Mouse (Mus musculus) hindbrain, postnatal 0 days (tissue): ENCODE measurements around the gene Gm7361. TPM values are rescaled to one million over a fixed set of nuclear protein-coding genes. Genes with fewer than 3 reads are reported as not detected.
A peak's percentile ranks its signal among the peaks of the same experiment; 100 is the strongest.
"Not testable (repeated sequence)": the region's sequence is repeated elsewhere in the genome, so short reads cannot be mapped to it uniquely, and the experiment has no call there.

Experiments used
- ATAC-seq: fragments of 200-750 bp; cut with Nextera tagmentation; 2 replicates; pipeline ENCODE4 v1.8.0; 2017; ENCODE audit warnings: mild to moderate bottlenecking, moderate TSS enrichment, moderate library complexity
- DNase-seq: peaks from one replicate; pipeline ENCODE4 v3.0.0-alpha.2; 2015; ENCODE audit warnings: low spot score
- H3K27ac ChIP-seq: fragments of 300-500 bp; sonication (generic); 2 replicates; pipeline ENCODE4 v1.5.1; 2014; ENCODE audit warnings: mild to moderate bottlenecking
- H3K27me3 ChIP-seq: fragments of 300-500 bp; sonication (generic); 2 replicates; pipeline ENCODE4 v1.6.1; 2014; ENCODE audit warnings: low read length, mixed read lengths; ENCODE audit not compliant: insufficient read depth
- H3K36me3 ChIP-seq: fragments of 300-500 bp; sonication (generic); 2 replicates; pipeline ENCODE4 v1.6.1; 2014; ENCODE audit warnings: low read length, mixed read lengths; ENCODE audit not compliant: insufficient read depth
- H3K4me1 ChIP-seq: fragments of 300-500 bp; sonication (generic); 2 replicates; pipeline ENCODE4 v1.6.1; 2014; ENCODE audit warnings: antibody characterized with exemption, low read length, mixed read lengths; ENCODE audit not compliant: insufficient read depth
- H3K4me2 ChIP-seq: fragments of 300-500 bp; sonication (generic); 2 replicates; pipeline ENCODE4 v1.6.1; 2014; ENCODE audit warnings: low read depth, mild to moderate bottlenecking, low read length, moderate library complexity, mixed read lengths
- H3K4me3 ChIP-seq: fragments of 300-500 bp; sonication (generic); 2 replicates; pipeline ENCODE4 v1.5.1; 2014; ENCODE audit warnings: low read length
- H3K9ac ChIP-seq: fragments of 300-500 bp; sonication (generic); replicated peaks from 2 replicates; pipeline ENCODE4 v1.6.1; 2014; ENCODE audit warnings: mild to moderate bottlenecking, low read length, moderate library complexity, mixed read lengths
- H3K9me3 ChIP-seq: fragments of 300-500 bp; sonication (generic); 2 replicates; pipeline ENCODE4 v1.6.1; 2016; ENCODE audit warnings: low read length, mixed read lengths
- CTCF ChIP-seq: IDR thresholded peaks from 2 replicates; pipeline ENCODE4 v1.5.1; 2016; ENCODE audit warnings: antibody characterized with exemption, control low read depth, low read depth
- WGBS: fragments of 180-500 bp; shearing (Covaris S2); extraction: QIAGEN DNeasy Blood & Tissue Kit; methylation state at CpG from one replicate; pipeline ENCODE4 v1.1.7; 2014; 5-methylcytosine and 5-hydroxymethylcytosine counted together
- polyA plus RNA-seq: library from polyadenylated mRNA; unstranded; fragments of >200 nt; fragmentation: Nextera tagmentation; extraction: Ambion mirVana; gene quantifications from 2 replicates; pipeline ENCODE4 v1.2.1, GENCODE M21; 2015
- total RNA-seq: library from RNA; depleted of rRNA; stranded (reverse); fragments of >200 nt; gene quantifications from 2 replicates; pipeline ENCODE4 v1.2.3, GENCODE M21; 2014; rRNA removed

The Gm7361 gene
- total RNA-seq, result 0.40 and 1.2 TPM in 2 replicates
- 0.24 and 0.34 TPM in 2 replicates for polyA plus RNA-seq

- H3K9ac ChIP-seq, DNase-seq, H3K9me3 ChIP-seq, H3K27me3 ChIP-seq, H3K4me2 ChIP-seq, H3K27ac ChIP-seq, H3K36me3 ChIP-seq, H3K4me3 ChIP-seq, H3K4me1 ChIP-seq, ATAC-seq: not testable (repeated sequence)
- WGBS, result 81% methylated on average over 3 of the region's 3 CpGs
Observed at GRCm38 (mm10) chr5:26257391-26257790, at the start of gene Gm7361. Gene Gm7361, plus strand, starts transcription at chr5:26257691.

GRCm38 (mm10) chr5:26211030-26211429 is 46.5 kb upstream of the Gm7361 start:
- TF ChIP-seq CTCF, result no peak
- H3K4me2 ChIP-seq, result no peak overlapping the region
- peak overlapping the region; percentile 36; the same call in 1 of the 2 replicates for H3K27ac ChIP-seq
- WGBS, result 38% methylated on average over 4 of the region's 4 CpGs
- H3K36me3 ChIP-seq, result no peaks in the 10 kb centered on the region
- no peaks in the 10 kb centered on the region for H3K4me1 ChIP-seq
- H3K9ac ChIP-seq, result no peak overlapping the region
- H3K9me3 ChIP-seq, result no peaks in the 10 kb centered on the region
- DNase-seq (peak; percentile 47), ATAC-seq (peak; percentile 47)
- H3K27me3 ChIP-seq, result no peaks in the 10 kb centered on the region
- H3K4me3 ChIP-seq, result no peak overlapping the region

DNA sequence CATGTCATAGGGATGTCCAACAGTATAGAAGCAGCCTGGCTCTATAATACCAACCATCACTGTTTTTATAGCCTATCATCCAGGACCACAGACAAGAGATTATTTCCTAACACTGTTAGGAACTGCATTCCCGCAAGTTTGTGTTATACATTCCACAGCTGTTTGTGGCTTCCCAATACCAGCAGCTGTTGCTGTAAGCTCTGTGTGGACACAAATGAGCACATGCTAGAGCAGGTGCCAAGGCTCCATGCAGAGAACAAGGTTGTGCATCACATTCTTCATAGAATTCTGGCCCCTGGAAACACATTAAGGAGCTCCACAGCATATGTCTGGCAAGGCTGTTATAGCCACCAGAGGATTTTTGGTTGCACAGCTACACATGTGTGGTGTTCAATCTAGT is 35.4 kb upstream of the Gm7361 start:
- Histone ChIP-seq H3K9ac (no peak overlapping the region), H3K4me3 (no peak overlapping the region), H3K9me3 (no peaks in the 10 kb centered on the region), H3K4me2 (no peak overlapping the region), H3K4me1 (no peaks in the 10 kb centered on the region), H3K27ac (no peak overlapping the region), H3K36me3 (no peaks in the 10 kb centered on the region), H3K27me3 (no peaks in the 10 kb centered on the region)
- WGBS, result 82% methylated on average over 1 of the region's 1 CpGs
- ATAC-seq (no peak), DNase-seq (peak; percentile 26)
- TF ChIP-seq CTCF, result no peak

GRCm38 (mm10) chr5:26266656-26267055 is 9.2 kb downstream of the Gm7361 start:
- not testable (repeated sequence) for H3K36me3 ChIP-seq, H3K27ac ChIP-seq, H3K4me3 ChIP-seq, H3K27me3 ChIP-seq, H3K9me3 ChIP-seq, ATAC-seq, H3K9ac ChIP-seq, H3K4me2 ChIP-seq, DNase-seq, H3K4me1 ChIP-seq
- 85% methylated on average over 3 of the region's 3 CpGs for WGBS

DNA sequence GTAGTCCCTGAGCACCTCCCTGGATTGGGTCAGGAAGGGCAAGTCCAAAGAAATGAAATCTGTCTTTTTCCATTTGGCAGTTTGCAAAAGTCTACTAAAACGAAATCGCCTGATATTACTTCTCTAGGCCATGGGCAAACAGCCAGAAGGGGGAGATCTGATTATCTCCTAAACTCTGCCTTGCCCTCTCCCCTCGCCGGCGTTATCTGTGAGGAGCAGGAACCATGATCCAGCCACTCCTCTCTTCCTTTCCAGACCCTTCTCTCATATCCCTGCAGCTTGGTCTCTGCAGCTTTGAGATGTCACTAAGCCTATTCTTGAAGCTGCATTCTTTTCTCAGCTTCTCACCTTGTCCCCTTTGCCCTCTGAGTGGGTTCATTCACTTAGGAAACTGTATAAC is 22.9 kb downstream of the Gm7361 start:
- no peak for DNase-seq
- no peak for ATAC-seq
- Histone ChIP-seq H3K4me2 (no peak overlapping the region), H3K9ac (no peak overlapping the region), H3K27me3 (no peaks in the 10 kb centered on the region), H3K9me3 (no peaks in the 10 kb centered on the region), H3K36me3 (no peaks in the 10 kb centered on the region), H3K4me1 (no peaks in the 10 kb centered on the region), H3K27ac (no peak overlapping the region), H3K4me3 (no peak overlapping the region)
- 80% methylated on average over 5 of the region's 5 CpGs for WGBS
- no peak for TF ChIP-seq CTCF

- Histone ChIP-seq H3K36me3 (no peaks in the 10 kb centered on the region), H3K4me2 (no peak overlapping the region), H3K27ac (no peak overlapping the region), H3K9ac (no peak overlapping the region), H3K4me3 (no peak overlapping the region), H3K4me1 (no peaks in the 10 kb centered on the region), H3K9me3 (no peaks in the 10 kb centered on the region), H3K27me3 (no peaks in the 10 kb centered on the region)
- WGBS, result 96% methylated on average over 1 of the region's 1 CpGs
- no peak for ATAC-seq
- no peak for DNase-seq
- no peak for TF ChIP-seq CTCF
Observed at GRCm38 (mm10) chr5:26281717-26282116, 24.2 kb downstream of the Gm7361 start.

DNA sequence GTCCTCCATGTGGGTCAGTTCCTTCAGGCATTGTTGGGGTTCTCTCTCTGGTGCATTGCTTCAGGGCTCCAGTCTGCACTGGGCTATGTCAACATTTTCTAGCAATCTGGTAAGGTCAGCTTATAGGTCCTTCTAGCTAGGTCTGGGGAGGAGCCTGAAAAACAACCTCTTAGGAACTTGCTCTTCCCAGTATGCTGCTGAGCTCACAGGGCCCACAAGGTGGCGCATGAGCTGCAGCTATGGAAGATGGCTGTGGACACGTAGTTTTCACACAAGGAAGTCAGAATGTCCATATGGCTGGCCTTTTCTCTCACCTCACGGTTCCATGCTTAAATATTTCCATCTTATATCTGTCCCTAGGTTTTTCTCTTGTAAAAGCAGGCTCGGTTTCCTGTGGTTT is 24.8 kb downstream of the Gm7361 start:
- Histone ChIP-seq H3K27me3 (no peaks in the 10 kb centered on the region), H3K4me3 (no peak overlapping the region), H3K27ac (no peak overlapping the region), H3K9me3 (no peaks in the 10 kb centered on the region), H3K9ac (no peak overlapping the region), H3K4me2 (no peak overlapping the region), H3K36me3 (no peaks in the 10 kb centered on the region), H3K4me1 (no peaks in the 10 kb centered on the region)
- ATAC-seq (peak; percentile 69; the same call in 1 of the 2 replicates), DNase-seq (peak; percentile 90)
- TF ChIP-seq CTCF, result peak; percentile 96
- 7% methylated on average over 4 of the region's 4 CpGs for WGBS
